Mouse (Mus musculus) forebrain, embryonic 16.5 days (tissue): Measurements from ENCODE around the gene Txndc2. TPM values are rescaled to one million over a fixed set of nuclear protein-coding genes. Genes with fewer than 3 reads are reported as not detected.

Experiments
- ATAC-seq: fragments of 200-750 bp; cut with Nextera tagmentation; 2 replicates; pipeline ENCODE4 v1.8.0; 2017; ENCODE audit warnings: mild to moderate bottlenecking, moderate library complexity
- H3K27ac ChIP-seq: fragments of 300-500 bp; sonication (generic); 2 replicates; pipeline ENCODE4 v1.5.1; 2014; ENCODE audit warnings: low read length, control low read depth
- H3K27me3 ChIP-seq: fragments of 300-500 bp; sonication (generic); replicated peaks from 2 replicates; pipeline ENCODE4 v1.6.1; 2014; ENCODE audit warnings: low read length; ENCODE audit not compliant: control insufficient read depth, insufficient read depth
- H3K36me3 ChIP-seq: fragments of 300-500 bp; sonication (generic); 2 replicates; pipeline ENCODE4 v1.6.1; 2014; ENCODE audit not compliant: control insufficient read depth, insufficient read depth
- H3K4me1 ChIP-seq: fragments of 300-500 bp; sonication (generic); replicated peaks from 2 replicates; pipeline ENCODE4 v1.6.1; 2014; ENCODE audit warnings: low read length; ENCODE audit not compliant: control insufficient read depth, insufficient read depth
- H3K4me2 ChIP-seq: fragments of 300-500 bp; sonication (generic); 2 replicates; pipeline ENCODE4 v1.6.1; 2014; ENCODE audit warnings: mild to moderate bottlenecking, low read length, control low read depth
- H3K4me3 ChIP-seq: fragments of 300-500 bp; sonication (generic); replicated peaks from 2 replicates; pipeline ENCODE4 v1.5.1; 2014; ENCODE audit warnings: mild to moderate bottlenecking, low read length, control low read depth
- H3K9ac ChIP-seq: fragments of 300-500 bp; sonication (generic); replicated peaks from 2 replicates; pipeline ENCODE4 v1.6.1; 2014; ENCODE audit warnings: low read depth, low read length, control low read depth
- H3K9me3 ChIP-seq: fragments of 300-500 bp; sonication (generic); 2 replicates; pipeline ENCODE4 v1.6.1; 2016; ENCODE audit warnings: low read length; ENCODE audit not compliant: control insufficient read depth
- WGBS: fragments of 180-500 bp; shearing (Covaris S2); extraction: QIAGEN DNeasy Blood & Tissue Kit; methylation state at CpG from one replicate; pipeline ENCODE4 v1.1.7; 2014; 5-methylcytosine and 5-hydroxymethylcytosine counted together
- polyA plus RNA-seq: library from polyadenylated mRNA; unstranded; fragments of >200 nt; fragmentation: Nextera tagmentation; extraction: Ambion mirVana; gene quantifications from 2 replicates; pipeline ENCODE4 v1.2.1, GENCODE M21; 2015

Gene Txndc2
- polyA plus RNA-seq, 1 experiment from 2014 or later, result 0.11 TPM

GRCm38 (mm10) chr17:65608312-65608687, 33.7 kb downstream of the Txndc2 start:
- Histone ChIP-seq H3K4me3 (no peak overlapping the region), H3K36me3 (no peaks in the 10 kb centered on the region), H3K4me2 (no peak overlapping the region), H3K9me3 (no peaks in the 10 kb centered on the region), H3K27ac (no peak overlapping the region), H3K9ac (no peak overlapping the region), H3K4me1 (peaks cover 26% of the 10 kb centered on the region), H3K27me3 (no peaks in the 10 kb centered on the region)
- ATAC-seq, result no peak
- 75% methylated on average over 2 of the region's 2 CpGs for WGBS

- Histone ChIP-seq H3K9me3 (no peaks in the 10 kb centered on the region), H3K36me3 (no peaks in the 10 kb centered on the region), H3K27me3 (no peaks in the 10 kb centered on the region), H3K27ac (no peak overlapping the region), H3K4me2 (no peak overlapping the region), H3K9ac (no peak overlapping the region), H3K4me3 (no peak overlapping the region), H3K4me1 (peaks cover 26% of the 10 kb centered on the region)
- WGBS, result 41% methylated on average over 7 of the region's 7 CpGs
- ATAC-seq, result no peak
Observed at GRCm38 (mm10) chr17:65607574-65608311, 34.2 kb downstream of the Txndc2 start.

GRCm38 (mm10) chr17:65606014-65606413, 36.0 kb downstream of the Txndc2 start:
- ATAC-seq, result no peak
- peaks cover 16% of the 10 kb centered on the region for H3K4me1 ChIP-seq

GRCm38 (mm10) chr17:65604892-65605291, 37.1 kb downstream of the Txndc2 start:
- peaks cover 19% of the 10 kb centered on the region for H3K4me1 ChIP-seq
- no peaks in the 10 kb centered on the region for H3K36me3 ChIP-seq
- H3K27me3 ChIP-seq, result no peaks in the 10 kb centered on the region
- no peak overlapping the region for H3K4me2 ChIP-seq
- H3K4me3 ChIP-seq, result no peak overlapping the region
- no peak for ATAC-seq
- H3K9ac ChIP-seq, result no peak overlapping the region
- H3K27ac ChIP-seq, result no peak overlapping the region
- no peaks in the 10 kb centered on the region for H3K9me3 ChIP-seq

More at GRCm38 (mm10) chr17:65606014-65606413, 36.0 kb downstream of the Txndc2 start:
- Histone ChIP-seq H3K9ac (no peak overlapping the region), H3K4me2 (no peak overlapping the region), H3K4me3 (no peak overlapping the region), H3K27ac (no peak overlapping the region), H3K9me3 (no peaks in the 10 kb centered on the region), H3K27me3 (no peaks in the 10 kb centered on the region), H3K36me3 (no peaks in the 10 kb centered on the region)
- WGBS, result 71% methylated on average over 4 of the region's 4 CpGs

- H3K9ac ChIP-seq, result no peak overlapping the region
- no peak overlapping the region for H3K4me3 ChIP-seq
- H3K27ac ChIP-seq, result no peak overlapping the region
- H3K4me2 ChIP-seq, result no peak overlapping the region
- no peak for ATAC-seq
- no peaks in the 10 kb centered on the region for H3K27me3 ChIP-seq
- H3K4me1 ChIP-seq, result peaks cover 15% of the 10 kb centered on the region
- H3K36me3 ChIP-seq, result no peaks in the 10 kb centered on the region
- H3K9me3 ChIP-seq, result no peaks in the 10 kb centered on the region
Observed at GRCm38 (mm10) chr17:65604315-65604714, 37.7 kb downstream of the Txndc2 start.

GRCm38 (mm10) chr17:65597857-65598486, 44.0 kb downstream of the Txndc2 start:
- WGBS, result 92% methylated on average over 3 of the region's 3 CpGs
- Histone ChIP-seq H3K4me1 (peaks cover 8% of the 10 kb centered on the region), H3K9me3 (no peaks in the 10 kb centered on the region), H3K4me2 (no peak overlapping the region), H3K36me3 (no peaks in the 10 kb centered on the region), H3K27me3 (no peaks in the 10 kb centered on the region), H3K4me3 (no peak overlapping the region), H3K27ac (no peak overlapping the region), H3K9ac (no peak overlapping the region)
- ATAC-seq, result no peak

- H3K9ac ChIP-seq, result no peak overlapping the region
- H3K4me3 ChIP-seq, result no peak overlapping the region
- peaks cover 4% of the 10 kb centered on the region for H3K4me1 ChIP-seq
- no peak overlapping the region for H3K27ac ChIP-seq
- WGBS, result 96% methylated on average over 8 of the region's 8 CpGs
- H3K36me3 ChIP-seq, result no peaks in the 10 kb centered on the region
- H3K27me3 ChIP-seq, result no peaks in the 10 kb centered on the region
- H3K4me2 ChIP-seq, result no peak overlapping the region
- H3K9me3 ChIP-seq, result no peaks in the 10 kb centered on the region
- ATAC-seq, result no peak
Observed at GRCm38 (mm10) chr17:65594687-65595086, 47.3 kb downstream of the Txndc2 start.

Other genes with a start within 250 kb of the Txndc2 start
- gene Tmem232, start 101.4 kb downstream of the Txndc2 start, polyA plus RNA-seq, result 0.49 and 0.57 TPM in 2 replicates
- gene Vapa, start 28.6 kb downstream of the Txndc2 start, polyA plus RNA-seq, result 241 and 271 TPM in 2 replicates
- gene Rab31, start 130.6 kb upstream of the Txndc2 start, polyA plus RNA-seq, result 73.5 and 83.6 TPM in 2 replicates
- gene Ppp4r1, start 140.4 kb upstream of the Txndc2 start, polyA plus RNA-seq, result 47.8 and 54.6 TPM in 2 replicates
- 48.8 and 55.6 TPM in 2 replicates for gene Ralbp1, start 243.6 kb upstream of the Txndc2 start, polyA plus RNA-seq